Mouse (Mus musculus): ENCODE measurements around the gene Zfp622. TPM values are rescaled to one million over a fixed set of nuclear protein-coding genes. Genes with fewer than 3 reads are reported as not detected.

The Zfp622 gene
- polyA plus RNA-seq (2015; fragmentation: Nextera tagmentation; extraction: Ambion mirVana): 37.7 and 38.8 TPM in 2 replicates

- Histone ChIP-seq H3K27ac (replicated peaks) (peak within 1 kb of the TSS; percentile 86), H3K4me1 (replicated peaks) (peaks cover 28% of the 10 kb centered on the region), H3K27me3 (no peaks in the 10 kb centered on the region), H3K4me2 (peak within 1 kb of the TSS; percentile 99), H3K9me3 (no peaks in the 10 kb centered on the region), H3K9ac (peak within 1 kb of the TSS; percentile 89), H3K4me3 (peak within 1 kb of the TSS; percentile 100), H3K36me3 (peaks cover 20% of the 10 kb centered on the region)
- ATAC-seq (ENCODE audit: low FRiP score, low read depth): peak; percentile 98
- 0% methylated on average over 57 of the region's 57 CpGs for WGBS
Measured at GRCm38 (mm10) chr15:25984067-25984733, at the start of gene Zfp622. Zfp622 (plus strand) TSS chr15:25984366.

DNA sequence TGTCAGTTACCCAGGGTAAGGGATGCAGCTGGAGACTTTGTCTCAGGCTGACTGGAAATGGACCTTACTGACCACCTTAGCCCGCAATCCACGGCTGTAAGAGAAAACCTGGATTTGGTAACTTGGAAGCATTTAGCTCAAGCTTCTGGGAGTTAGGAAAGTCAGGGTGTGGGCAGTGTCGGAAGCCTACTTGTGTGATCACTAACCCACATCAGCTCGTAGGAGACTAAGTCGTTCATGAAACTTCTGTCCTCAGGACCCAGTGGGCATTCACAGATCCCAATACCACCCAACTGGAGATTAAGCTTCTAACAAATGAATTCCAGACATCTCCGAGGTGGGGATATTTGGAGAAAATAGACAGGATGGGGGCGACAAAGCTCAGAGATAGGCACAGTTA is 49.8 kb upstream of the Zfp622 start:
- no peak overlapping the region for H3K4me3 ChIP-seq
- 89% methylated on average over 7 of the region's 7 CpGs for WGBS
- H3K27me3 ChIP-seq: no peaks in the 10 kb centered on the region
- ATAC-seq (ENCODE audit: low FRiP score, low read depth): no peak
- no peak overlapping the region for H3K9ac ChIP-seq
- H3K27ac ChIP-seq (replicated peaks): no peak overlapping the region
- no peak overlapping the region for H3K4me2 ChIP-seq
- no peaks in the 10 kb centered on the region for H3K36me3 ChIP-seq
- H3K4me1 ChIP-seq (replicated peaks): peaks cover 14% of the 10 kb centered on the region
- H3K9me3 ChIP-seq: no peaks in the 10 kb centered on the region

- Histone ChIP-seq H3K4me3 (no peak overlapping the region), H3K4me2 (no peak overlapping the region), H3K36me3 (no peaks in the 10 kb centered on the region), H3K27me3 (no peaks in the 10 kb centered on the region), H3K9ac (no peak overlapping the region), H3K27ac (replicated peaks) (no peak overlapping the region), H3K4me1 (replicated peaks) (peaks cover 4% of the 10 kb centered on the region), H3K9me3 (no peaks in the 10 kb centered on the region)
- 93% methylated on average over 7 of the region's 7 CpGs for WGBS
- ATAC-seq (ENCODE audit: low FRiP score, low read depth): no peak
Measured at GRCm38 (mm10) chr15:25938496-25938895, 45.7 kb upstream of the Zfp622 start.

- Histone ChIP-seq H3K27ac (replicated peaks) (no peak overlapping the region), H3K4me1 (replicated peaks) (no peaks in the 10 kb centered on the region), H3K9me3 (no peaks in the 10 kb centered on the region), H3K36me3 (no peaks in the 10 kb centered on the region), H3K4me3 (no peak overlapping the region), H3K4me2 (peak overlapping the region; percentile 17; the same call in 1 of the 2 replicates), H3K27me3 (no peaks in the 10 kb centered on the region), H3K9ac (no peak overlapping the region)
- 43% methylated on average over 24 of the region's 24 CpGs for WGBS
- ATAC-seq (ENCODE audit: low FRiP score, low read depth): no peak
Measured at GRCm38 (mm10) chr15:25940397-25941377, 43.5 kb upstream of the Zfp622 start.

GRCm38 (mm10) chr15:25941514-25941913 is 42.7 kb upstream of the Zfp622 start:
- Histone ChIP-seq H3K4me1 (replicated peaks) (no peaks in the 10 kb centered on the region), H3K27me3 (no peaks in the 10 kb centered on the region), H3K4me3 (no peak overlapping the region), H3K36me3 (no peaks in the 10 kb centered on the region), H3K27ac (replicated peaks) (no peak overlapping the region), H3K4me2 (no peak overlapping the region), H3K9ac (no peak overlapping the region), H3K9me3 (no peaks in the 10 kb centered on the region)
- 74% methylated on average over 11 of the region's 11 CpGs for WGBS
- ATAC-seq (ENCODE audit: low FRiP score, low read depth): no peak

DNA sequence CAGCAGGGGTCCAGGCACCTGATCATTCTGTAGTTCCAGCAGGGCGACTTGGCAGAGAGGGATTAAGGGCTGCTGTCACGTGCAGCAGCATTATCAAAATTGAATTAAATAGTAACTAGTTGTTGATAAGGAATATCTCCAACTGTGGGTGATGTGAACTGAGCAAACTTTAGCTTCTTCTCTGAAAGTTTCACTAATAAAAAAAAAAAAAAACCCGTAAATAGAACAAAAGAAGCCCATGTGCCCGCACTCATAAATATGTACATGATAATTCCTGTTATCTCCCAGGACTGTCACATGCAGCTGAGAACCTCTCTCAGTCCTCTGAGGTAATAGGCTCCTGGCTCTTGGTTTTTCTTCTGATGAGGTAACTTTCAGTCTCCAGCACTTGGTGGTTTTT is 41.8 kb upstream of the Zfp622 start:
- ATAC-seq (ENCODE audit: low FRiP score, low read depth): no peak
- no peaks in the 10 kb centered on the region for H3K4me1 ChIP-seq (replicated peaks)
- no peak overlapping the region for H3K4me3 ChIP-seq
- no peaks in the 10 kb centered on the region for H3K27me3 ChIP-seq
- H3K9ac ChIP-seq: no peak overlapping the region
- no peaks in the 10 kb centered on the region for H3K9me3 ChIP-seq
- H3K36me3 ChIP-seq: no peaks in the 10 kb centered on the region
- WGBS: 69% methylated on average over 4 of the region's 4 CpGs
- H3K27ac ChIP-seq (replicated peaks): no peak overlapping the region
- no peak overlapping the region for H3K4me2 ChIP-seq

DNA sequence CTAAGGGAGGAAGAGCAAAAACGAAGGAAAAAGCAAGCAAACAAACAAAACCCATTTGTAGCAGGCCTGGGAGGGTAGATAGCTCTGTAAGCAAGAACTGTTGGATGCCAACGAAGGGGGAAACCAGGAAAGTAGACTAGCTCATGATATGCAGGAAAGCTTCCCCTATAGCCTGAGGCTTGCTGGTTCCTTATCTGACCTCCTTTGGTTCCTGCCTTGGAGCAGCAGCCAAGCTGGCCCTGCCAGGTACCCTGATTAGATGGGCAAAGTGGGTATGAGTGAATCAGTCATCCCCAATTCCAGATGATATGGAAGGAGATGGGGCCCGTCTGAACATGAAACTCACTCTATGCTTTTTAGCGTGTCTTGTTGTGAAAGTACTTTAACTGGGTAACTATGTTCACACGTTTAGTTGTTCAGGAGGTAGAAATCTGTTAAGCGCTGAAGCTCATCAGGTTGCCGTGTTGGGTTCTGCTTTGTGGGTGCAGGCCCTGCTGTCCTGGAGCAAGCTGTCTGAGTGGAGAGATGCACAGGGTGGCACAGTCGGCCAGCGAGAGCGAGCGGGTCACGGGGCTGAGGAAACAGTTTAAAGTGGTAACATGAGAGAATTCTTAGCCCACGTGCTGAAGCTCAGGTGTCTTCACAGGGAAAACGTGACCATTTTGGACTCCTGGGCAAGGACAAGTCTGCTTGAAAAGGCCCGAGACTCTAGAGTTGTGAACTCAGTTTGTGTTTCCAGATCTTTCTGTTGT is 40.6 kb upstream of the Zfp622 start:
- no peaks in the 10 kb centered on the region for H3K9me3 ChIP-seq
- no peaks in the 10 kb centered on the region for H3K36me3 ChIP-seq
- no peak overlapping the region for H3K4me2 ChIP-seq
- H3K27ac ChIP-seq (replicated peaks): no peak overlapping the region
- no peaks in the 10 kb centered on the region for H3K27me3 ChIP-seq
- no peak for ATAC-seq (ENCODE audit: low FRiP score, low read depth)
- WGBS: 92% methylated on average over 15 of the region's 15 CpGs
- no peak overlapping the region for H3K9ac ChIP-seq
- no peaks in the 10 kb centered on the region for H3K4me1 ChIP-seq (replicated peaks)
- H3K4me3 ChIP-seq: no peak overlapping the region

GRCm38 (mm10) chr15:25945224-25945623 is 38.9 kb upstream of the Zfp622 start:
- Histone ChIP-seq H3K9me3 (no peaks in the 10 kb centered on the region), H3K27me3 (no peaks in the 10 kb centered on the region), H3K4me1 (replicated peaks) (no peaks in the 10 kb centered on the region), H3K4me3 (no peak overlapping the region), H3K36me3 (no peaks in the 10 kb centered on the region), H3K9ac (no peak overlapping the region), H3K4me2 (no peak overlapping the region), H3K27ac (replicated peaks) (no peak overlapping the region)
- no peak for ATAC-seq (ENCODE audit: low FRiP score, low read depth)
- WGBS: 90% methylated on average over 8 of the region's 8 CpGs

DNA sequence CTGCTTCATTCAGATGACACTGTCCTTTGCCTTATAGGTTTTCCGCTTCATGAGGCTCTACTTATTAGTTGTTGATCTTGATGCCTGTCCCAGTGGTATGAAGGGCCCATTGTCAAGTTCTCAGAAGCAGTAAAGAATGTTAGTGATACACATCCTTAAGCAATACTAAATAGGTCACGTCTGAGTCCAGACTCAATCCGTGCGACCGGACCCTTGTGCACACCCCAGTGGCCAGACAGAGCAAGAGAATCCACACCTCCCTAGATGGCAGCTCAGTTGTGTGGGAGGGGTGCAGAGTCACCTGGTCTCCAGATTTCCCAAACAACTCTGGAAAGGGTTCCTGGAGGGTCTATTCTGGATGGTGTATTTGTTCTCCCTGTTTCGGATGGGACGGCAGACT is 37.7 kb upstream of the Zfp622 start:
- no peak overlapping the region for H3K9ac ChIP-seq
- no peak overlapping the region for H3K4me3 ChIP-seq
- 93% methylated on average over 7 of the region's 7 CpGs for WGBS
- H3K27me3 ChIP-seq: no peaks in the 10 kb centered on the region
- no peak overlapping the region for H3K4me2 ChIP-seq
- H3K9me3 ChIP-seq: no peaks in the 10 kb centered on the region
- no peak for ATAC-seq (ENCODE audit: low FRiP score, low read depth)
- no peaks in the 10 kb centered on the region for H3K36me3 ChIP-seq
- H3K4me1 ChIP-seq (replicated peaks): no peaks in the 10 kb centered on the region
- no peak overlapping the region for H3K27ac ChIP-seq (replicated peaks)

GRCm38 (mm10) chr15:25947383-25947782 is 36.8 kb upstream of the Zfp622 start:
- Histone ChIP-seq H3K4me1 (replicated peaks) (no peaks in the 10 kb centered on the region), H3K27ac (replicated peaks) (no peak overlapping the region), H3K36me3 (no peaks in the 10 kb centered on the region), H3K4me3 (no peak overlapping the region), H3K9ac (no peak overlapping the region), H3K9me3 (no peaks in the 10 kb centered on the region), H3K4me2 (no peak overlapping the region), H3K27me3 (no peaks in the 10 kb centered on the region)
- ATAC-seq (ENCODE audit: low FRiP score, low read depth): no peak
- 84% methylated on average over 8 of the region's 8 CpGs for WGBS

DNA sequence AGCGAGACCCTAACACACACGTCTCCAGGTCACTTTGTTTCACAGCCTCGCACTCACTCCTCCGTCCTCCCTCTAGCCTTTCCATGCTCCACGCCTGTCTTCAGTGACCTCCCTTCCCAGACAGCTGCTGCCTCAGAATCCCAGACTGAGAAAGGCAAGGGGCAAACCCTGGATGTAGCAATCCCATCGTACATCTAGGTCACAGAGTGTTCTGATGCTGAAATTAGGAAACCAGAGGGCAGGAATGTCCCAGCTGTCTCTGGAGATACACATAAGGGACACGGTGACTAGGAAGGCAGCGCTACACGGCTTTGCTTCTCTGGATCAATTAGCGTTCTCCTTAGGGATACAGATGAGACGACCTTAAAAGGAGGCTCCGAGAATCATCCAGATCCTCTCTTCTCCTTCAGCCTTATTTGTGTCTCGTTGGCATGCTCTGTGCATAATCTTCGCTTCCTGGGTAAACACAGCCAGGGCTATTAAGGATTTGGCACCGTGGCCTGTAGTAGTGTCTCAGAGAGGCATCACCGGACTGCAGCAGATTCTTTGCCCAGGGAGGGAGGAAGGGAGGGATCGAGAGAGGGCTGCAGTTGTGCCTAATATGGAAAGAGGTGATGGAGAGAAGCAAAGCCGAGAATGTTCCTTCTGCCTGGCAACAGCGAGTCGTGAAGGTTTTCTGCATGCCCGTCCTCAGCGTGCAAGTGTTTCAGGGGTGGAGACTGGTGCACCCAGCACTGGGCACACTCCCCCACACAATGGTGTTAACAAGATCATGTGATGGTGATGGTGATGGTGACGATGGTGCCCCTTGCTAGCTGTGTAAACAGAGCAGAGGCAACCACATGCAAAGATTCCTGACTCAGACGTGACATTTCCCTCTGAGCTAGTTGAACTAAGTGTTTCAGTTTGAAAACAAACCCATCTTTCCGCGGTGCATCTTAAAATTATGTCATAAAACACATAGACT is 35.6 kb upstream of the Zfp622 start:
- H3K27ac ChIP-seq (replicated peaks): no peak overlapping the region

More for the DNA sequence above, 35.6 kb upstream of the Zfp622 start:
- Histone ChIP-seq H3K27me3 (no peaks in the 10 kb centered on the region), H3K36me3 (no peaks in the 10 kb centered on the region), H3K4me3 (no peak overlapping the region), H3K9me3 (no peaks in the 10 kb centered on the region), H3K4me1 (replicated peaks) (no peaks in the 10 kb centered on the region), H3K4me2 (no peak overlapping the region), H3K9ac (no peak overlapping the region)
- WGBS: 79% methylated on average over 26 of the region's 26 CpGs
- no peak for ATAC-seq (ENCODE audit: low FRiP score, low read depth)
